Mouse (Mus musculus) mouse embryonic stem cell (cell line): ENCODE results near the gene Spink4.

Experiments used
- in situ Hi-C, 2 experiments: fragments of 300-500 bp; cut with MboI; formaldehyde crosslinking; loops; 1 replicate in 1 of 2; 3 replicates in 1 of 2; pipeline ENCODE4 v1.14.3; 2019 to 2020; ENCODE audit warnings: low sequenced_read_pairs in 2 of 2, low pct_unique_long_range_greater_than_20kb in 1 of 2, mixed read lengths in 1 of 2; ENCODE audit not compliant: unreplicated experiment in 1 of 2

Gene Spink4

GRCm38 (mm10) chr4:40919785-40920184 lies at the start of gene Spink4:
Spink4 (plus strand) TSS chr4:40920052.
- in situ Hi-C loops: no loop called here

GRCm38 (mm10) chr4:40870206-40870605 lies 49.6 kb upstream of the Spink4 start:
- in situ Hi-C loops: no loop called here

- in situ Hi-C loops: no loop called here
Observed at GRCm38 (mm10) chr4:40872129-40872528, 47.7 kb upstream of the Spink4 start.

GRCm38 (mm10) chr4:40873320-40873719 lies 46.5 kb upstream of the Spink4 start:
- in situ Hi-C loops: no loop called here

- in situ Hi-C loops: no loop called here
Observed at GRCm38 (mm10) chr4:40874151-40874600, 45.7 kb upstream of the Spink4 start.

GRCm38 (mm10) chr4:40874794-40875552 lies 44.9 kb upstream of the Spink4 start:
- in situ Hi-C loops: no loop called here

GRCm38 (mm10) chr4:40875842-40876241 lies 44.0 kb upstream of the Spink4 start:
- in situ Hi-C loops: no loop called here

GRCm38 (mm10) chr4:40876814-40877371 lies 43.0 kb upstream of the Spink4 start:
- in situ Hi-C loops: no loop called here

- in situ Hi-C loops: no loop called here
Observed at GRCm38 (mm10) chr4:40877528-40877927, 42.3 kb upstream of the Spink4 start.

- in situ Hi-C loops: no loop called here
Observed at GRCm38 (mm10) chr4:40883200-40883599, 36.7 kb upstream of the Spink4 start.

- in situ Hi-C loops: no loop called here
Observed at GRCm38 (mm10) chr4:40884282-40885165, 35.3 kb upstream of the Spink4 start.

- in situ Hi-C loops: no loop called here
Observed at GRCm38 (mm10) chr4:40885166-40885525, 34.7 kb upstream of the Spink4 start.

GRCm38 (mm10) chr4:40885883-40886282 lies 34.0 kb upstream of the Spink4 start:
- in situ Hi-C loops: no loop called here

- in situ Hi-C loops: no loop called here
Observed at GRCm38 (mm10) chr4:40888839-40889238, 31.0 kb upstream of the Spink4 start.

GRCm38 (mm10) chr4:40889252-40889651 lies 30.6 kb upstream of the Spink4 start:
- in situ Hi-C loops: no loop called here

GRCm38 (mm10) chr4:40889983-40890382 lies 29.9 kb upstream of the Spink4 start:
- in situ Hi-C loops: no loop called here

GRCm38 (mm10) chr4:40891206-40891605 lies 28.6 kb upstream of the Spink4 start:
- in situ Hi-C loops: no loop called here

- in situ Hi-C loops: no loop called here
Observed at GRCm38 (mm10) chr4:40895118-40895517, 24.7 kb upstream of the Spink4 start.

GRCm38 (mm10) chr4:40895646-40896045 lies 24.2 kb upstream of the Spink4 start:
- in situ Hi-C loops: no loop called here
